Mouse (Mus musculus): ENCODE measurements around the gene Gm28047.

Gm28047 gene

GRCm38 (mm10) chr15:102555581-102555980 lies 69.3 kb downstream of the Gm28047 start:
- DNase-seq (ENCODE audit: extremely low read depth, insufficient read length, low spot score): no peak

- DNase-seq (ENCODE audit: extremely low read depth, insufficient read length, low spot score): no peak
Measured at GRCm38 (mm10) chr15:102552599-102552998, 72.3 kb downstream of the Gm28047 start.

- DNase-seq (ENCODE audit: extremely low read depth, insufficient read length, low spot score): no peak
Measured at GRCm38 (mm10) chr15:102547478-102547877, 77.4 kb downstream of the Gm28047 start.

- no peak for DNase-seq (ENCODE audit: extremely low read depth, insufficient read length, low spot score)
Measured at GRCm38 (mm10) chr15:102546677-102547427, 78.0 kb downstream of the Gm28047 start.

GRCm38 (mm10) chr15:102546246-102546645 lies 78.6 kb downstream of the Gm28047 start:
- no peak for DNase-seq (ENCODE audit: extremely low read depth, insufficient read length, low spot score)

DNA sequence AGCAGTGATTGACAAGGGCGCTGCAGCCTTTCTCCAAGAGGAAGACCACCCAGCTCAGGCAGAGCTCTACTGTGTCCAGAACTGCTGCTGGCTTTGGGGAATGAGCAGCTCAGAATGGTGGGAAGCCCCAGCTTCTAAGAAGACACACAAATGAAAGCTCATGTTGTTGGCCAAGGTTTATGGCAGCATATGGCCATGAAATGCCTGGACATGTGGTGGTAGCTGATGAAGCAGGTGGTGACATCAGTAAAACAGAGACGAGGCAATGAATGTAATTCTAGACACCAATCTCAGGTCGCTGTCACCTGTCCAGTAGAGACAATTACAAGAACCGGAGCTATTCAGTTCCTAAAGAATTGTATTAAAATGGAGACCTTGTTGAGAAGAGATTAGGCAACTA lies 80.1 kb downstream of the Gm28047 start:
- DNase-seq (ENCODE audit: extremely low read depth, insufficient read length, low spot score): no peak

DNA sequence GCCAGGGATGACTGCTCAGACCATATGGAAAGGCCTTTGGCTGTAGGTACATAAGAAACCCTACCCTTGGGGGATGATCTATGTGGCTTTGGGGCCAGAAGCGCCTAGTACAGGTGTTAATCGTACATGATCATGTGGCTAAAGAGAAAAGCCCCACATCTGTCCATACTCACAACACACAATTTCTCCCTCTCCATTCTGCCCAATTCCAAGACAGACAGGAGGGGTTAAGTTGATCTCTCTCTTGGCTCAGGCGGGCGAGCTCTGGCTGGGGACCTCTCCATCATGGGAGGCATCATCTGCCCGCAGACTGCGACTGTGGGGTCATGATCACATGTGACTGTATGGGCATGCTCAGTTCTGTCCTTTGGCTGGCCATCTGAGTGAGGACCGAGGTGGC lies 90.9 kb downstream of the Gm28047 start:
- no peak for DNase-seq (ENCODE audit: extremely low read depth, insufficient read length, low spot score)

DNA sequence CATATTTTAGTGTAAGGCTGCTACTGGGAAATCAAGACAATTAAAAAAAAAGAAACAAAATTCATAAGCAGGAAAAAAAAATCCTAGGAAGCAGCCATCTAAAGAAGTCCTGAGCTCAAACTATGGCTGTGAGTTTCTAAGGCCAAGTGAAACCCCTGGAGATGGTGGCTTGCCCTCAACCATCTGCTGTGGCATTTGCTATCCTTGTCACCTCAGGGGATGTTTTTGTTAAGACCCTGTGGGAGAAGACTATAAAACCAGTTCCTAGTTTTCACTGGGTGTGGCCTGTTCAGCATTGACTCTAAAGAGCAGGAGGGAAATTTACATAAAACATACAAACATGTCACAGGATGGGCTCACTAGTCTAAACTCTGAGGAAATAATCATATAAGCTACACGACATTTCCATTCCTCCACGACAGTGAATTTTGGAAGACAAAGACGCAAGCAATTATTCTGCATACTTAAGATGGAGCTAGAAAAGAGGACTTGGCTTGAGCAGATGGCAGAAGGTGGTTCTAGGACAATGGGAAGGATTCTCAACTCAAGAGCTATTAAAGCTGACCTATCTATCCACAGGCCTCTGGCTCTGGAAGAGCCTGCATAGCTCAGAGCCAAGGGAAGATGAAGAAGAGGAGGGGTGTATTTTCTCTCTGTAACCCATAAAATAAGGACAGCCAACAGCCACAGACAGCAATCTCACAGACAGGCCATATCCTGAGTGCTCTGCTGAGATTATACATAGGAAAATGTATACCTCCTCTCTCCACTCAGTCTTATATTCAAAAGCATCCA lies 92.6 kb downstream of the Gm28047 start:
- DNase-seq (ENCODE audit: extremely low read depth, insufficient read length, low spot score): no peak

GRCm38 (mm10) chr15:102531586-102531985 lies 93.3 kb downstream of the Gm28047 start:
- no peak for DNase-seq (ENCODE audit: extremely low read depth, insufficient read length, low spot score)

- DNase-seq (ENCODE audit: extremely low read depth, insufficient read length, low spot score): no peak
Measured at GRCm38 (mm10) chr15:102530566-102530965, 94.3 kb downstream of the Gm28047 start.

GRCm38 (mm10) chr15:102528396-102528795 lies 96.5 kb downstream of the Gm28047 start:
- no peak for DNase-seq (ENCODE audit: extremely low read depth, insufficient read length, low spot score)

DNA sequence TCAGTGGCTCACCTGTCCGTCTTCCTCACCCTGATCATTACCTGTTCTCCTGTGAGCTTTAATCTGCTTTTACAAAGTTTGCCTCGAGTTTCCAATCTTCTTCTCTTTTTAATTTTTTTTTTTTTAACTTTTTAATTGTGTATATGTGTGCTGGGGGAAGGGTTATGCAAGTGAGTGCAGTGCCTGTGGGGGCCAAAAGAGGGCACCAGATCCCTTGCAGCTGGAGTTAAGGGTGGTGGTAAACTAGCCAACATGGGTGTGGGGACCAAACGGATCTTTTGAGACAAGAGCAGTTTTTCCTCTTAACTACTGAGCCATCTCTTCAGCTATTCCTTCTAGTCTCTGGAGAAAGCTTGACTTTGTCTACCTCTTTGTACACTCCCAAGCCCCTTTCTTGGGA lies 96.9 kb downstream of the Gm28047 start:
- DNase-seq (ENCODE audit: extremely low read depth, insufficient read length, low spot score): no peak

- no peak for DNase-seq (ENCODE audit: extremely low read depth, insufficient read length, low spot score)
Measured at GRCm38 (mm10) chr15:102526111-102527002, 98.5 kb downstream of the Gm28047 start.

DNA sequence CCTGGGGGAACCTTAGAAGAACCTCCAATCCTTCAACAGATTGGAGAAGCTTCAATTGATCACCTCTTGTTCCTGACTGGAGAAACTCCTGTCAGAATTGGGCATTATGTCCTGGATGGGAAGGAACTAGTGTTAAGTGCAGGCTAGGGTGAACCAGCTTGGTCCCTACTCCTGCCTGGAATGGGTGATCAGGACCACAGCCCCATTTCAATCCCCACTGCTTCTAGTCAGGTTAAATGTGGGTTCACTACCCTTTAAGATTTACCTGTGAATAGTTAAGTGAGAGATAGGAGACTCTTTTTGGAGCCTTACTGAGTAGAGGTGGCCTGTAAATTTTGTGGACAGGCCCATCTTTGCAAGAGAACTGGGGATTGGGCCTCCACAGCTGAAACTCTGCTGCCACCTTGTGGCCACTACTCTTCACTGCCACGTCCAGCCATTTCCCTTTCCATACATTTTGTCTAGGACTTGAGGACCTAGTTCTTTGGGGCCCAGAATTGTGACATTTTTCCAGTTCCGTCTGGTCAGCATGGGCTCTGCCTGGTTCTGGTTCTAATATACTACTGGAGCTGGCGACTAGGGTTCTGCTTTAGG lies 99.9 kb downstream of the Gm28047 start, which contains the start of gene Npff:
Gene Npff (minus strand): TSS at position 51 of the 594 bp plus-strand sequence.
- no peak for DNase-seq (ENCODE audit: extremely low read depth, insufficient read length, low spot score)

GRCm38 (mm10) chr15:102521480-102521879 lies 103.4 kb downstream of the Gm28047 start:
- no peak for DNase-seq (ENCODE audit: extremely low read depth, insufficient read length, low spot score)

- no peak for DNase-seq (ENCODE audit: extremely low read depth, insufficient read length, low spot score)
Measured at GRCm38 (mm10) chr15:102520416-102520815, 104.5 kb downstream of the Gm28047 start.

- DNase-seq (ENCODE audit: extremely low read depth, insufficient read length, low spot score): no peak
Measured at GRCm38 (mm10) chr15:102519211-102520141, 105.4 kb downstream of the Gm28047 start.

GRCm38 (mm10) chr15:102518859-102519201 lies 106.0 kb downstream of the Gm28047 start:
- DNase-seq (ENCODE audit: extremely low read depth, insufficient read length, low spot score): no peak
